Mouse (Mus musculus): ENCODE results near the gene Tuba3a. TPM values are rescaled to one million over a fixed set of nuclear protein-coding genes. Genes with fewer than 3 reads are reported as not detected.

Gene Tuba3a
- polyA plus RNA-seq, 1 experiment from 2014 or later = 0.26 TPM

GRCm38 (mm10) chr6:125300982-125301381, 15.1 kb upstream of the Tuba3a start:
- Histone ChIP-seq H3K9me3 (replicated peaks; ENCODE audit: control insufficient read depth, low read length) (no peaks in the 10 kb centered on the region), H3K27ac (ENCODE audit: low read length) (no peak overlapping the region), H3K4me3 (replicated peaks; ENCODE audit: low read length) (no peak overlapping the region), H3K27me3 (ENCODE audit: control insufficient read depth, insufficient read depth, low read length) (no peaks in the 10 kb centered on the region), H3K36me3 (ENCODE audit: control insufficient read depth, insufficient read depth, low read length) (peaks cover under 1% of the 10 kb centered on the region), H3K4me2 (ENCODE audit: low read depth, low read length) (no peak overlapping the region), H3K9ac (ENCODE audit: low read length) (no peak overlapping the region), H3K4me1 (ENCODE audit: control insufficient read depth, insufficient read depth, low read length) (0 out of 2 replicates have a peak, but pooled peaks cover 5% of the 10 kb centered on the region)
- WGBS = 78% methylated on average over 1 of the region's 1 CpGs
- no peak; the same call in 1 of the 2 replicates for ATAC-seq (ENCODE audit: insufficient read depth, low FRiP score)

GRCm38 (mm10) chr6:125297149-125297820, 11.4 kb upstream of the Tuba3a start:
- no peak for ATAC-seq (ENCODE audit: insufficient read depth, low FRiP score)
- WGBS = 60% methylated on average over 5 of the region's 5 CpGs
- no peak overlapping the region for H3K4me2 ChIP-seq (ENCODE audit: low read depth, low read length)

DNA sequence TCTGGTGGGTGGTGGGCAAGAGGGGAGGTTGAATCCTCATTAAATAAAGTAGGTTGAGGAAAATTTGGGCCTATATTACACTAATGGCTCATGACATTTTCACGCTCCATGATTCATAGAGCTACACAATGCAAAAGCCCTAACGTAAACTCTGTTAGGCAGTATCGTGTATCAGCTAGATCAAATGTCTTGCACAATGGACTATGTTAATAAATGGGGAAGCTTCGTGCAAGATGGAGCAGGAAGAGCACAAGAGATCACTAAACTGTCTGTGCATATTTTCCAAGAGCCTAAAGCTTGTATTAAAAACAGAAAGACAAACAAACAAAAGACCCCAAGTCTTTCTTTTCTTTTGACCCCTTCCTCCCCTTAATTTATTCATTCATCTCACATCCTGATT, 8.2 kb upstream of the Tuba3a start:
- ATAC-seq (ENCODE audit: insufficient read depth, low FRiP score) = no peak
- no peaks in the 10 kb centered on the region for H3K27me3 ChIP-seq (ENCODE audit: control insufficient read depth, insufficient read depth, low read length)
- H3K36me3 ChIP-seq (ENCODE audit: control insufficient read depth, insufficient read depth, low read length) = no peaks in the 10 kb centered on the region
- H3K27ac ChIP-seq (ENCODE audit: low read length) = no peak overlapping the region
- H3K4me3 ChIP-seq (replicated peaks; ENCODE audit: low read length) = no peak overlapping the region
- no peak overlapping the region for H3K9ac ChIP-seq (ENCODE audit: low read length)
- H3K9me3 ChIP-seq (replicated peaks; ENCODE audit: control insufficient read depth, low read length) = 0 out of 2 replicates have a peak, but pooled peaks cover 3% of the 10 kb centered on the region
- H3K4me2 ChIP-seq (ENCODE audit: low read depth, low read length) = no peak overlapping the region
- peaks cover 4% of the 10 kb centered on the region; the same call in 1 of the 2 replicates for H3K4me1 ChIP-seq (ENCODE audit: control insufficient read depth, insufficient read depth, low read length)
- WGBS = 62% methylated on average over 4 of the region's 4 CpGs

More at GRCm38 (mm10) chr6:125297149-125297820, 11.4 kb upstream of the Tuba3a start:
- 0 out of 2 replicates have a peak, but pooled peaks cover 3% of the 10 kb centered on the region for H3K9me3 ChIP-seq (replicated peaks; ENCODE audit: control insufficient read depth, low read length)
- 0 out of 2 replicates have a peak, but pooled peaks cover 1% of the 10 kb centered on the region for H3K4me1 ChIP-seq (ENCODE audit: control insufficient read depth, insufficient read depth, low read length)
- H3K27me3 ChIP-seq (ENCODE audit: control insufficient read depth, insufficient read depth, low read length) = no peaks in the 10 kb centered on the region
- no peak overlapping the region for H3K9ac ChIP-seq (ENCODE audit: low read length)
- no peak overlapping the region for H3K4me3 ChIP-seq (replicated peaks; ENCODE audit: low read length)
- H3K36me3 ChIP-seq (ENCODE audit: control insufficient read depth, insufficient read depth, low read length) = no peaks in the 10 kb centered on the region
- H3K27ac ChIP-seq (ENCODE audit: low read length) = no peak overlapping the region

DNA sequence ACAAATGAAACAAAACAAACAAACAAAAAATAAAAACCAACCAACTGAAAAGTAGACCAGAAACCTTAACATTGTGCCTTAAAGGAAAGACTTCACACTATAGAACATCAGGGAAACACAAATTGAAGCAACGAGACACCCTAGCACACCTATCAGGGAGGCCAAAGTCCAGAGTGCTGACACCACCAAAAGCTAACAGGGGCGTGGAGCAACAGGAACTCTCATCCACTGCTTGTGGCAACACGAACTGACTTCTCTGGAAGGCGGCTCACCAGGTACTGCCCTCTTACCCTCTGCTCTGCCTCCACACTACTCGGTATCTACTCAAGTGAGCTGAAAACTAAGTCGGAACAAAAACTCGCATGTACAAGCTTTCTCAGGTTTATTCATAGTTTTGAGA, 6.4 kb upstream of the Tuba3a start:
- ATAC-seq (ENCODE audit: insufficient read depth, low FRiP score) = peak; percentile 85
- H3K9ac ChIP-seq (ENCODE audit: low read length) = no peak overlapping the region
- no peak overlapping the region for H3K4me3 ChIP-seq (replicated peaks; ENCODE audit: low read length)
- 75% methylated on average over 7 of the region's 7 CpGs for WGBS
- H3K27ac ChIP-seq (ENCODE audit: low read length) = no peak overlapping the region
- H3K4me1 ChIP-seq (ENCODE audit: control insufficient read depth, insufficient read depth, low read length) = peaks cover 11% of the 10 kb centered on the region
- no peak overlapping the region for H3K4me2 ChIP-seq (ENCODE audit: low read depth, low read length)
- H3K9me3 ChIP-seq (replicated peaks; ENCODE audit: control insufficient read depth, low read length) = 0 out of 2 replicates have a peak, but pooled peaks cover 3% of the 10 kb centered on the region
- no peaks in the 10 kb centered on the region for H3K27me3 ChIP-seq (ENCODE audit: control insufficient read depth, insufficient read depth, low read length)
- no peaks in the 10 kb centered on the region for H3K36me3 ChIP-seq (ENCODE audit: control insufficient read depth, insufficient read depth, low read length)

GRCm38 (mm10) chr6:125291329-125291728, 5.5 kb upstream of the Tuba3a start:
- Histone ChIP-seq H3K9ac (ENCODE audit: low read length) (no peak overlapping the region), H3K27ac (ENCODE audit: low read length) (no peak overlapping the region), H3K4me1 (ENCODE audit: control insufficient read depth, insufficient read depth, low read length) (peaks cover 11% of the 10 kb centered on the region), H3K36me3 (ENCODE audit: control insufficient read depth, insufficient read depth, low read length) (no peaks in the 10 kb centered on the region), H3K27me3 (ENCODE audit: control insufficient read depth, insufficient read depth, low read length) (no peaks in the 10 kb centered on the region), H3K4me3 (replicated peaks; ENCODE audit: low read length) (no peak overlapping the region), H3K9me3 (replicated peaks; ENCODE audit: control insufficient read depth, low read length) (0 out of 2 replicates have a peak, but pooled peaks cover 3% of the 10 kb centered on the region), H3K4me2 (ENCODE audit: low read depth, low read length) (no peak overlapping the region)
- no peak for ATAC-seq (ENCODE audit: insufficient read depth, low FRiP score)
- 66% methylated on average over 4 of the region's 4 CpGs for WGBS

GRCm38 (mm10) chr6:125288730-125289129, 2.9 kb upstream of the Tuba3a start:
- ATAC-seq (ENCODE audit: insufficient read depth, low FRiP score) = no peak
- Histone ChIP-seq H3K9me3 (replicated peaks; ENCODE audit: control insufficient read depth, low read length) (peaks cover 3% of the 10 kb centered on the region; the same call in 1 of the 2 replicates), H3K36me3 (ENCODE audit: control insufficient read depth, insufficient read depth, low read length) (no peaks in the 10 kb centered on the region), H3K4me3 (replicated peaks; ENCODE audit: low read length) (no peak overlapping the region), H3K4me2 (ENCODE audit: low read depth, low read length) (no peak overlapping the region), H3K27me3 (ENCODE audit: control insufficient read depth, insufficient read depth, low read length) (no peaks in the 10 kb centered on the region), H3K9ac (ENCODE audit: low read length) (no peak overlapping the region), H3K27ac (ENCODE audit: low read length) (peak overlapping the region; percentile 68), H3K4me1 (ENCODE audit: control insufficient read depth, insufficient read depth, low read length) (peaks cover 11% of the 10 kb centered on the region)
- WGBS = 51% methylated on average over 5 of the region's 5 CpGs

DNA sequence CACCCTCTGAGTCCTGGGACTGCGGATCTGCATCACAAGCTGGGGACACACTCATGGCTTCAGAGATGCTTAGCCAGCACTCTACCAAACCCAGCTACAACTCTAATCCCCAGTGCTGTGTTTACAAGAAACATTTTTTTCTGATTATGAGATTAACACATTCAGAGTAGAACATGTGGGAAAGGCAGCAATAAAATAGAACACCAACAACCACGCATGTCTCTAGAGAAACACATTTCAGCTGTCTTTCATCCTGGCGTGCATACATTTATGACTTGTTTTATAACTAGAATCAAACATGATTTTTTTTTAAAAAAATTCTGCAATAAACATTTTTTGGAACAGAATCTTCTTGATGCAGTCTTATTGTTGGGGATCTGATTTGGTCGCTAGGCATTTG, 1.1 kb upstream of the Tuba3a start:
- Histone ChIP-seq H3K36me3 (ENCODE audit: control insufficient read depth, insufficient read depth, low read length) (no peaks in the 10 kb centered on the region), H3K9ac (ENCODE audit: low read length) (no peak overlapping the region), H3K9me3 (replicated peaks; ENCODE audit: control insufficient read depth, low read length) (no peaks in the 10 kb centered on the region; the same call in 1 of the 2 replicates), H3K27ac (ENCODE audit: low read length) (no peak overlapping the region), H3K4me3 (replicated peaks; ENCODE audit: low read length) (no peak overlapping the region), H3K27me3 (ENCODE audit: control insufficient read depth, insufficient read depth, low read length) (no peaks in the 10 kb centered on the region), H3K4me1 (ENCODE audit: control insufficient read depth, insufficient read depth, low read length) (peaks cover 11% of the 10 kb centered on the region), H3K4me2 (ENCODE audit: low read depth, low read length) (no peak overlapping the region)
- 68% methylated on average over 4 of the region's 4 CpGs for WGBS
- no peak for ATAC-seq (ENCODE audit: insufficient read depth, low FRiP score)

DNA sequence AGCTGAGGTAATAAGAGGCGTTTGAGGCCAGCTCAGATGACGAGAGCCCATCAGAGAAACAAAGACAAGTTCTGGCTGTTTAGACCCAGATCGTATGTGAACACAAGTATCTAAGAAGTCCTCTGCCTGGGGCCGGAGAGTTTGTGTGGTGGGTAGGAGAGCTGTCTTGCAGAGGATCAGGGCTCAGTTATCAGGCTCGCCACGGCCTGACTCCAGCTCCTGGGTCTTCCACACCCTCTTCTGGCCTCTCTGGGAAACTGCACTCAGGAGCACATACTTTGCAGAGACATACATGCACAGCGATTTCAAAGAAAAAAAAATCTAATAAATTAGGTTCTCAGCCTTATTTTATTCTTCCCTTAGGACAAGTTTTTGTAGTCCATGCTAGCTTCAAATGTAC, 1.1 kb downstream of the Tuba3a start:
- Histone ChIP-seq H3K9ac (ENCODE audit: low read length) (no peak overlapping the region), H3K36me3 (ENCODE audit: control insufficient read depth, insufficient read depth, low read length) (no peaks in the 10 kb centered on the region), H3K4me3 (replicated peaks; ENCODE audit: low read length) (no peak overlapping the region), H3K27ac (ENCODE audit: low read length) (no peak overlapping the region), H3K9me3 (replicated peaks; ENCODE audit: control insufficient read depth, low read length) (no peaks in the 10 kb centered on the region; the same call in 1 of the 2 replicates), H3K4me2 (ENCODE audit: low read depth, low read length) (no peak overlapping the region), H3K27me3 (ENCODE audit: control insufficient read depth, insufficient read depth, low read length) (no peaks in the 10 kb centered on the region), H3K4me1 (ENCODE audit: control insufficient read depth, insufficient read depth, low read length) (peaks cover 11% of the 10 kb centered on the region)
- no peak for ATAC-seq (ENCODE audit: insufficient read depth, low FRiP score)
- 87% methylated on average over 7 of the region's 7 CpGs for WGBS

GRCm38 (mm10) chr6:125284250-125284649, 1.6 kb downstream of the Tuba3a start:
- H3K9ac ChIP-seq (ENCODE audit: low read length) = no peak overlapping the region
- no peak overlapping the region for H3K4me3 ChIP-seq (replicated peaks; ENCODE audit: low read length)
- no peaks in the 10 kb centered on the region; the same call in 1 of the 2 replicates for H3K9me3 ChIP-seq (replicated peaks; ENCODE audit: control insufficient read depth, low read length)
- no peaks in the 10 kb centered on the region for H3K27me3 ChIP-seq (ENCODE audit: control insufficient read depth, insufficient read depth, low read length)
- H3K36me3 ChIP-seq (ENCODE audit: control insufficient read depth, insufficient read depth, low read length) = no peaks in the 10 kb centered on the region
- peak; percentile 68; the same call in 1 of the 2 replicates for ATAC-seq (ENCODE audit: insufficient read depth, low FRiP score)
- WGBS = 28% methylated on average over 8 of the region's 8 CpGs
- H3K4me2 ChIP-seq (ENCODE audit: low read depth, low read length) = no peak overlapping the region
- no peak overlapping the region for H3K27ac ChIP-seq (ENCODE audit: low read length)
- peaks cover 8% of the 10 kb centered on the region for H3K4me1 ChIP-seq (ENCODE audit: control insufficient read depth, insufficient read depth, low read length)
